Mouse (Mus musculus) midbrain, embryonic 16.5 days (tissue): ENCODE measurements around the gene Tex101. TPM values are rescaled to one million over a fixed set of nuclear protein-coding genes. Genes with fewer than 3 reads are reported as not detected.
"Not testable (repeated sequence)": the region's sequence is repeated elsewhere in the genome, so short reads cannot be mapped to it uniquely, and the experiment has no call there.

Source experiments
- ATAC-seq: fragments of 200-750 bp; cut with Nextera tagmentation; 2 replicates; pipeline ENCODE4 v1.8.0; 2017; ENCODE audit warnings: moderate TSS enrichment
- H3K27ac ChIP-seq: fragments of 300-500 bp; sonication (generic); 2 replicates; pipeline ENCODE4 v1.5.1; 2014; ENCODE audit warnings: mild to moderate bottlenecking, low read length, mixed read lengths
- H3K27me3 ChIP-seq: fragments of 300-500 bp; sonication (generic); 2 replicates; pipeline ENCODE4 v1.6.1; 2014; ENCODE audit warnings: low read depth, low read length, mixed read lengths; ENCODE audit not compliant: control insufficient read depth, insufficient read depth
- H3K36me3 ChIP-seq: fragments of 300-500 bp; sonication (generic); 2 replicates; pipeline ENCODE4 v1.6.1; 2014; ENCODE audit warnings: mild to moderate bottlenecking, low read length, moderate library complexity, mixed read lengths; ENCODE audit not compliant: control insufficient read depth, insufficient read depth
- H3K4me1 ChIP-seq: fragments of 300-500 bp; sonication (generic); 2 replicates; pipeline ENCODE4 v1.6.1; 2014; ENCODE audit warnings: mild to moderate bottlenecking, low read length, mixed read lengths; ENCODE audit not compliant: control insufficient read depth, insufficient read depth
- H3K4me2 ChIP-seq: fragments of 300-500 bp; sonication (generic); 2 replicates; pipeline ENCODE4 v1.6.1; 2014; ENCODE audit warnings: mild to moderate bottlenecking, low read length, mixed read lengths
- H3K4me3 ChIP-seq: fragments of 300-500 bp; sonication (generic); 2 replicates; pipeline ENCODE4 v1.5.1; 2014; ENCODE audit warnings: low read depth, mild to moderate bottlenecking, low read length, moderate library complexity, mixed read lengths
- H3K9ac ChIP-seq: fragments of 300-500 bp; sonication (generic); 2 replicates; pipeline ENCODE4 v1.6.1; 2014; ENCODE audit warnings: low read depth, low read length, mixed read lengths
- H3K9me3 ChIP-seq: fragments of 300-500 bp; sonication (generic); replicated peaks from 2 replicates; pipeline ENCODE4 v1.6.1; 2014; ENCODE audit warnings: mild to moderate bottlenecking, low read length, mixed read lengths; ENCODE audit not compliant: control insufficient read depth, poor library complexity, severe bottlenecking
- WGBS: fragments of 180-500 bp; shearing (Covaris S2); extraction: QIAGEN DNeasy Blood & Tissue Kit; methylation state at CpG from one replicate; pipeline ENCODE4 v1.1.7; 2014; 5-methylcytosine and 5-hydroxymethylcytosine counted together
- polyA plus RNA-seq: library from polyadenylated mRNA; unstranded; fragments of >200 nt; fragmentation: Nextera tagmentation; extraction: Ambion mirVana; gene quantifications from 2 replicates; pipeline ENCODE4 v1.2.1, GENCODE M21; 2015

Gene Tex101
- not detected in 2 replicates for polyA plus RNA-seq

DNA sequence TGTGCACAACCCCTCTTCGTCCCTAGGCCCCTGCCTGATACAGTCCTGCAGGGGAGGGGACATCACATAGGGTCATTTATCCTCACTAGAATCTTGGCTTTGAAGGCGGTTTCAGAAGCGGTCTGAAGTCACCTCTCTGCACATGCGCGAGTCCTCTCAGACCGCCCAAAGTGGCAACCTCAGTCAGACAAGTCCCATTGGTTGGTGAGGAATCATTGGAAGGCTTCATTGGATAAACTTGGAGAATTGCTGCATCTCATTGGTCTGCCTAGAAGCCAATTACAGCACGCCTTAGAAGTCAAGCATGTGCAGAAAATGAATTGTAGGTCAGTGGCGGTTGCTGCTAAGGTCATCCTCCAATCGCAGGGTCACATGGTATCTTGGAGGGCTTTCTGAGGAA lies at the start of gene Tex101:
Gene Tex101, minus strand, starts transcription at position 101 of the 400 bp plus-strand sequence.
- H3K36me3 ChIP-seq = no peaks in the 10 kb centered on the region
- no peak within 1 kb of the TSS for H3K4me2 ChIP-seq
- no peak within 1 kb of the TSS for H3K27ac ChIP-seq
- no peak within 1 kb of the TSS for H3K9ac ChIP-seq
- WGBS = 89% methylated on average over 9 of the region's 9 CpGs
- H3K4me3 ChIP-seq = no peak within 1 kb of the TSS
- no peak for ATAC-seq
- no peaks in the 10 kb centered on the region for H3K27me3 ChIP-seq
- H3K9me3 ChIP-seq = no peaks in the 10 kb centered on the region
- H3K4me1 ChIP-seq = no peaks in the 10 kb centered on the region

DNA sequence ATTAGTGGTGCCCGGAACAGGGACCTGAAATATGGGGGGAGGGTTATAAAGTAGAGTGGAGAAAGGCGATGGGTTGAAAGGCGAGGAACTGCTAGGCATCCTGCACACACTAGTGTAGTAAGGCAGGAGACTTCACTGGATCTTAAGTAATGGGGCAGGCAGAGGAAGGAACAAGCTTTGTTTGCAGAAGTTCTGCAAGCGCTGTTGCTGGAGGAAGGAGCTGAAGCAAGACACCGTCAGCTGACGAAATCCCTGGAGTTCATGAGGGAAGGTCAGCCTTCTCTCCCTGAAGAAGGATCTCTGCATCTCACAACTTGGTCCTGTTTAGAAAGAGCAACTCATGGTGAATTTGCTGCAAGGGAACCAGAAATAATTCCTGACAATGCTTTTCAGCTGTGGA lies 38.6 kb upstream of the Tex101 start:
- no peaks in the 10 kb centered on the region for H3K36me3 ChIP-seq
- no peak overlapping the region for H3K4me3 ChIP-seq
- no peak overlapping the region for H3K9ac ChIP-seq
- H3K27ac ChIP-seq = no peak overlapping the region
- WGBS = 81% methylated on average over 6 of the region's 6 CpGs
- no peak for ATAC-seq
- no peak overlapping the region for H3K4me2 ChIP-seq
- H3K4me1 ChIP-seq = no peaks in the 10 kb centered on the region
- H3K9me3 ChIP-seq = no peaks in the 10 kb centered on the region
- H3K27me3 ChIP-seq = no peaks in the 10 kb centered on the region

DNA sequence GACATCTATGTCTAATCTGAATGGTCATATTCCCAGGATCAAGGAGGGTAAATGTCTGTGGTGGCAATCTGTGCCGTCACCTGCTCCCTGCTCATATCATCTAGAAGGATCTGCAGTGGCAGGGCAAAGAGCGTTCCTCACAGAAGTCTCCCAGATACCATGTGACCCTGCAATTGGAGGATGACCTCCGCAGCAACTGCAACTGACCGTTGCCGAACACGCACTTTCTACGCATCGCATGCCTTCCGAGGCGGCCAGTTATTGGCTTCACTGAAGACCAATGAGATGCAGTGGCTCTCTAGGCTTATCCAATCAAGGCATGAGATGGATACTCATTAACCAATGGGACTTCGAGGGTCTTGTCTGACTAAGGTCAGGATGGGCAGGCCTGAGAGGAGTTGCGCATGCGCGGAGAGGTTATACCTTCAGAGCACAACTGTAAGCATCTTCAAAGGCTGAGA lies 32.4 kb upstream of the Tex101 start, which contains the start of gene BC049730:
Gene BC049730, plus strand, starts transcription at position 411 of the 461 bp plus-strand sequence.
- no peaks in the 10 kb centered on the region for H3K27me3 ChIP-seq
- H3K27ac ChIP-seq = no peak within 1 kb of the TSS
- no peaks in the 10 kb centered on the region for H3K4me1 ChIP-seq
- H3K4me2 ChIP-seq = no peak within 1 kb of the TSS
- ATAC-seq = no peak
- H3K9me3 ChIP-seq = no peaks in the 10 kb centered on the region
- no peak within 1 kb of the TSS for H3K9ac ChIP-seq
- H3K4me3 ChIP-seq = no peak within 1 kb of the TSS
- no peaks in the 10 kb centered on the region for H3K36me3 ChIP-seq
- 90% methylated on average over 14 of the region's 14 CpGs for WGBS

DNA sequence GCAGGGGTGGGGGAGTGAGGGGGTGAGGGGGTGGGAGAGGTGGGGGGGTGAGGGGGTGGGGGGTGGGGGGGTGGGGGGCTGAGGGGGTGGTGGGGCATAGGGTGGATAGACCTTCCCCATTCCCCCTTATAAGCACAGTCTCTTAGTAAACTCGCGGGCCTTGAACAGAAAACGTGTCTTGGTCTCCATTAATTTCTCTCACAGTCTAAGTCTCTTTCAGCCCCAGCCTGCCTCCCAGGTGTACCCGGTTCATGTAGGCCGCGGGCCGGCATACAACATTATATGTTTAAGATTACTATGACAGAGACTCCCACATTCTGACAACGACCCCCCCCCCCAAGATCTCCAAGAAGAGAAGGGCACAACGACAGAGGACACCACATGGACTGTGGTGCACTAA lies 26.4 kb upstream of the Tex101 start:
- H3K4me2 ChIP-seq, H3K27me3 ChIP-seq, H3K27ac ChIP-seq, H3K4me3 ChIP-seq, H3K9me3 ChIP-seq, H3K4me1 ChIP-seq, H3K36me3 ChIP-seq, H3K9ac ChIP-seq, ATAC-seq: not testable (repeated sequence)
- WGBS = 88% methylated on average over 9 of the region's 9 CpGs

DNA sequence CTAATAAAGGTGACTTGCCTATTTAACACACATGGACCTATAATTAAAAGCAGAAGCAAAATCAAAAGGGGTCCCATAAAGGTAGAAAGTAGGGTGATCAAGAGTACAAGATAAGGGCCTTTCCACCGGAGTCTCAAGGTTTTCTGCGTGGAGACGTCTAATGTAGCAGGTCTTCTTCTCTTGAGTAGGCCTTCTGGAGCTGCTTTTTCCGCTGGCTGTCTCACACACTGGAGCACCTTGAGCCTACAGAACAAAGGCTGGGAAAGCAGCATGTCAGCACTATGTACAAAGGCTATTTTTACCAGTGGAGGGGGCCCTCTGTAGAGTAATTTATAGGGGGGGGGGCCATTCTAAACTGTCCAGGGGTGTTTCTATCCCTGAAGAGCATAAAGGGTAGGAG lies 21.4 kb upstream of the Tex101 start:
- H3K27me3 ChIP-seq, H3K4me3 ChIP-seq, H3K36me3 ChIP-seq, H3K9me3 ChIP-seq, H3K4me1 ChIP-seq, ATAC-seq, H3K9ac ChIP-seq, H3K27ac ChIP-seq, H3K4me2 ChIP-seq: not testable (repeated sequence)
- 95% methylated on average over 4 of the region's 4 CpGs for WGBS

DNA sequence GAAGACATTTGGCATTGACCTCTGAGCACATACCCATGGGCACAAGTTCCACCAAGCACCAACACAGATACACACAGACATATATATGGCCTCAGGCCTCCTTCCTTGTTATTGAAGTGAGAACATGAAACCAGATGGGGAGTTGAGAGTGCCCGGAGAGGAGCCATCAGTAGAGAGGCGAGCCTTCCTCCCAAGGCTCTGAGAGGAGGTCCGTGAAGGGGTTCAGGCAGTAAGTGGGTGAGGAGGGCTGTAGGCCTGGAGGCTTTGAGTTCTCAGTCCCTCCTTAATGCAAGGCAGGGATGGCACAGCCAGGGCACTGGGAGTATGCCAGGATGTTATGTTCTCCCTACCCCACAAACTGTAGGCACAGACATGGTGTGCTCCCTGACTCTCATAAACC lies 16.2 kb upstream of the Tex101 start:
- H3K9ac ChIP-seq, H3K27ac ChIP-seq, H3K4me1 ChIP-seq, H3K9me3 ChIP-seq, H3K4me2 ChIP-seq, H3K27me3 ChIP-seq, H3K36me3 ChIP-seq, H3K4me3 ChIP-seq, ATAC-seq: not testable (repeated sequence)
- WGBS = 88% methylated on average over 2 of the region's 3 CpGs

DNA sequence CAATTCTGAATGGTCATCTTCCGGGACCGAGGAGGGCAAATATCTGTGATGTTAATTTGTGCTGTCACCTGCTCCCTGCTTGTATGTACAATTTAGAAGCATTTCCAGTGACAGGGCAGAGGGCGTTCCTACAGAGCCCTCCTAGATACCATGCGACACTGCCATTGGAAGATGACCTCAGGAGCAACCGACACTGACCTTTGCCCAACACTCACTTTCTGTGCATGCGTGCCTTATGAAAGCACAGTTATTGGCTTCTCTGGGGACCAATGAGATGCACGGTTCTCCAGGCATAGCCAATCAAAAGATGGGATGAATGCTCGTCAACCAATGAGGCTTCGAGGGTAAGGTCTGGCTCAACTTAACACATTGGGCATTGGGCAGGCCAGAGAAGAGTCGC lies 11.0 kb upstream of the Tex101 start:
- not testable (repeated sequence) for H3K4me2 ChIP-seq, H3K36me3 ChIP-seq, H3K27me3 ChIP-seq, H3K4me1 ChIP-seq, H3K9me3 ChIP-seq, H3K4me3 ChIP-seq, H3K9ac ChIP-seq, H3K27ac ChIP-seq, ATAC-seq
- whole genome bisulfite sequencing = 90% methylated on average over 10 of the region's 10 CpGs

DNA sequence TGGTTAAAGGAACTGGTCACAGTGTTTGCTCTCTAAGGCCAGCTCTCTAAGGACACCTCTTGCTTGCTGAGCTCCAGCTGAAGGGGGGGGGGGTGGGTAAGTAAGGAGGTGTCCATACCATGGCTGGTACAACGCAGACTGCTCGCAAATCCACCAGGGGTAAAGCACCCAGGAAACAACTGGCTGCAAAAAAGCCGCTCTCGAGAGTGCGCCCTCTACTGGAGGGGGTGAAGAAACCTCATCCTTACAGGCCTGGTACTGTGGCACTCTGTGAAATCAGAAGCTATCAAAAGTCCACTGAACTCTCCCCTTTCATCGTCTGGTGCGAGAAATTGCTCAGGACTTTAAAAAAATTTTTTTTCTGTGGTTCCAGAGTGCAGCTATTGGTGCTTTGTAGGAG lies 7.6 kb upstream of the Tex101 start:
- H3K9me3 ChIP-seq, H3K4me2 ChIP-seq, ATAC-seq, H3K36me3 ChIP-seq, H3K27me3 ChIP-seq, H3K4me1 ChIP-seq, H3K27ac ChIP-seq, H3K4me3 ChIP-seq, H3K9ac ChIP-seq: not testable (repeated sequence)
- WGBS = 87% methylated on average over 7 of the region's 7 CpGs

DNA sequence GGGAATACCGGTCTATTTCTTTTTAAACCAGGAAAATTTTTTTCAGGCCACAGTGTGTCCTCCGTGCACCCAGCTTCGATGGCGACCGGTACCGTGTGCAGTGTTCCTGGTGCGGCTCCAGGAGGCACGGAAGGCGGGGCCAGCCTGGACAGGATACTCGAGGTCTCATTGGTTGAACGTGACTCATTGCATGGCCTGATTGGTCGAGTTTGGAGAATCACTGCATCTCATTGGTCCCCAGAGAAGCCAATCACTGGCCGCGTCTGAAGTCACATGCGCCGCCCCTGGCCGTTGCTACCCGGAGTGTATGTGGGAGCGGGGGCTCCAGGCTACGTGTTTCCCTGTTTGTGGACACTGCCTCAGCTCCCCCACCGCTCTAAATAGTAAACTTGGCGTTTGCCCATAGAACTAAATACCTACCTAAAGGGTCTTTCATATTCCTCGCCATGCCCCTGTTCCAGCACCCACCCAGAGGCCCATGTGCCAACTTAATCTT lies 4.5 kb downstream of the Tex101 start:
- no peaks in the 10 kb centered on the region for H3K9me3 ChIP-seq
- H3K4me3 ChIP-seq = no peak overlapping the region
- no peaks in the 10 kb centered on the region for H3K4me1 ChIP-seq
- WGBS = 92% methylated on average over 23 of the region's 23 CpGs
- H3K9ac ChIP-seq = no peak overlapping the region
- H3K4me2 ChIP-seq = no peak overlapping the region
- H3K36me3 ChIP-seq = no peaks in the 10 kb centered on the region
- H3K27me3 ChIP-seq = no peaks in the 10 kb centered on the region
- H3K27ac ChIP-seq = no peak overlapping the region
- ATAC-seq = no peak
